Mouse (Mus musculus) layer of hippocampus, postnatal 36 days (tissue): ENCODE measurements around the gene Slco1a1. TPM values are rescaled to one million over a fixed set of nuclear protein-coding genes. Genes with fewer than 3 reads are reported as not detected.
"Not testable (repeated sequence)": the region's sequence is repeated elsewhere in the genome, so short reads cannot be mapped to it uniquely, and the experiment has no call there.

Source experiments
- DNase-seq, 2 experiments: peaks; one replicate each; pipeline ENCODE4 v3.0.0; 2022
- total RNA-seq, 2 experiments: library from RNA; stranded (reverse); gene quantifications; 2 replicates each; pipeline ENCODE4 v1.2.3; 2021

The Slco1a1 gene
- not detected for total RNA-seq

- DNase-seq, result no peak
Observed at GRCm38 (mm10) chr6:141946862-141947261, at the start of gene Slco1a1. TSS of gene Slco1a1 (minus strand) at chr6:141946962.

GRCm38 (mm10) chr6:141986772-141987171, 40.0 kb upstream of the Slco1a1 start:
- no peak for DNase-seq

- no peak for DNase-seq
Observed at GRCm38 (mm10) chr6:141984644-141985043, 37.9 kb upstream of the Slco1a1 start.

DNA sequence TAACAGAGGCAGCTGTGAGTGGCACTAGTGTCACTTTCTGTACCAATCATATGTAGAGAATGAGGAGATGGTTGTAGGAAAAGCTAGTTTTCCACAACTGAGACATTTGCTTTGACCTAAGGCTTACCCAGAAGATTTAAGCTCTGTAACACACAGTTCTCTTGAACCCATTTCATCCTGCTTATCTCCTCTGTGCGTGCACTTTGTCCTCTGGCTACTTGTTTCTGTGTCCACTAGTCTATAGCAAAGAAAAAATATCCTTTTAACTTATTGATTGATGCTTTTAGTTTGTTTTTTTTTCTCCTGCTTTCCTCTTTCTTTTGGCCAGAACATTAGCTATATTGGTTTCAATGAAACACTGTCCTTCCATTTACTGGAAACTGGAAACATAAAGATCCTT, 15.7 kb upstream of the Slco1a1 start:
- DNase-seq, result no peak

GRCm38 (mm10) chr6:141961861-141962260, 15.1 kb upstream of the Slco1a1 start:
- DNase-seq, result no peak

DNA sequence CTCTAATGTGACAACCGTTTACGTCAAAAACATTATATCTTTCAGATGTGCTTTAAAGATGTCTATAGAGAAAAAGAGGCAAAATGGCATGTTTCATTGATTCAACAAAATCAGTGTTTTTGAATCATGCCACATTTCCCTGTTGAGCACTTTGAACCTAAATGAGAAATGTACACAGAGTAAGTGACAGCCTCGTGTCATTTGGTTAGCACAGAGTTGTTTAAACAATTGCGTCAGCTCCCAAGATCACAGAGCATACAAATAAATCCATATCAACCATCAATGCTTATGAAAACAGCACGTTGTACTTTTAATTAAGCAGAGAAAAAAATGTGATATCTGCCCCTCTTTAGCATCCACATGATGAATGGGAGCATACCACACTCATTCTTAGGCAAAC, 13.7 kb upstream of the Slco1a1 start:
- DNase-seq, result no peak

DNA sequence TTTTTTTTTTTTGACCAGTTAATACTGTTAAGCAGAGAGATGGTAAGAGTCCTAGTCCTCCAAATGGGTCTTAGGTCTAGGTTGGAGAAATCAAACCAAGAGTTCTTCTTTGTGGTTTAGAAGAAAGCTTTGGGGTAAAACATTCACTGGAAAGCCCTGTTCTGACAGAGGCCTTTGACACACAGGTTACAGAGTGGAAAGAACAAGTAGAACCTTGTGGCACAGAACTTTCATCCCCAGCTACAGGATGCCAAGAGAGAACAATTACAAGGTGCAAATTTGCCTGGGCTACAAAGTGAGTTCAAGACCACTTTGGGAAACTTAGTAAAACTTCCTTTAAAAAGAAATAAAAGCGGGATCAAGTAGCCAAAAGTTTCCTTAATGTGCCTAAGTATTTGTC, 6.3 kb downstream of the Slco1a1 start:
- no peak for DNase-seq

DNA sequence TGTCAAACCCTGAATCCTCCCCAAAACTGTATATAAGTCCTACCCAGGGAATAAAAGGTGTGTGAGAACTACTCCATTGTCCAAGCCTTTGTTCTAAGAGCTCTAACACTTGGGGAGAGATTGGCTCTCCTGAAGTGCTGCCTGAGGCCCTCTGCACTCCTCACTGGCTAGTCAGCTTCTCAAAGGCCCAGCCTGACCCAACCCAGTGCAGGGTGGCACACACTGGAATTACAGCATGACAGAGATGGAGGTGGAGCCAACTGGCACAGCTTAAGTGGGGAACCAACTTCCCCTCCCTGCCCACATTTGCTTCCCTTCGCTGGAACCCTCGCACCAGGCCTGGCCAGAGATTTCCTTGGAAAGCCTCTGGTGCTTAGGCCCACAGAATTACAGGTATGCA, 48.6 kb downstream of the Slco1a1 start:
- DNase-seq, result no peak

GRCm38 (mm10) chr6:141889723-141890122, 57.0 kb downstream of the Slco1a1 start:
- DNase-seq, result no peak

GRCm38 (mm10) chr6:141888248-141888647, 58.5 kb downstream of the Slco1a1 start:
- no peak for DNase-seq

DNA sequence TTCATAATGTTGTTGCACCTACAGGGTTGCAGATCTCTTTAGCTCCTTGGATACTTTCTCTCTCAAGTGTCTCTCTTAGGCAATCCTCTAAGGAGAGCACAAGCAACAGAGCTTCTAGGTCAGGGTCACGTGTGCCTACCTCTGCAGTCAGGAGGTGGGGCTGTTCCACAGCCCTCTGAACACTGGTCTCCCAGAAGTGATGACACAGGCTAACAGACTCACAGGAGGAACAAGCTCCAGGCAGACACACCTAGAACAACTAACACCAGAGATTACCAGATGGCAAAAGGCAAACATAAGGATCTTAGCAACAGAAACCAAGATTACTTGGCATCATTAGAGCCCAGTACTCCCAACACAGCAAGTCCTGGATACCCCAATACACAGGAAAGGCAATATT, 64.2 kb downstream of the Slco1a1 start:
- no peak for DNase-seq

- DNase-seq, result not testable (repeated sequence)
Observed at GRCm38 (mm10) chr6:141875742-141876141, 71.0 kb downstream of the Slco1a1 start.

- no peak for DNase-seq
Observed at GRCm38 (mm10) chr6:141871711-141872110, 75.1 kb downstream of the Slco1a1 start.

- no peak for DNase-seq
Observed at GRCm38 (mm10) chr6:141868735-141869134, 78.0 kb downstream of the Slco1a1 start.

- DNase-seq, result no peak
Observed at GRCm38 (mm10) chr6:141866026-141866425, 80.7 kb downstream of the Slco1a1 start.

DNA sequence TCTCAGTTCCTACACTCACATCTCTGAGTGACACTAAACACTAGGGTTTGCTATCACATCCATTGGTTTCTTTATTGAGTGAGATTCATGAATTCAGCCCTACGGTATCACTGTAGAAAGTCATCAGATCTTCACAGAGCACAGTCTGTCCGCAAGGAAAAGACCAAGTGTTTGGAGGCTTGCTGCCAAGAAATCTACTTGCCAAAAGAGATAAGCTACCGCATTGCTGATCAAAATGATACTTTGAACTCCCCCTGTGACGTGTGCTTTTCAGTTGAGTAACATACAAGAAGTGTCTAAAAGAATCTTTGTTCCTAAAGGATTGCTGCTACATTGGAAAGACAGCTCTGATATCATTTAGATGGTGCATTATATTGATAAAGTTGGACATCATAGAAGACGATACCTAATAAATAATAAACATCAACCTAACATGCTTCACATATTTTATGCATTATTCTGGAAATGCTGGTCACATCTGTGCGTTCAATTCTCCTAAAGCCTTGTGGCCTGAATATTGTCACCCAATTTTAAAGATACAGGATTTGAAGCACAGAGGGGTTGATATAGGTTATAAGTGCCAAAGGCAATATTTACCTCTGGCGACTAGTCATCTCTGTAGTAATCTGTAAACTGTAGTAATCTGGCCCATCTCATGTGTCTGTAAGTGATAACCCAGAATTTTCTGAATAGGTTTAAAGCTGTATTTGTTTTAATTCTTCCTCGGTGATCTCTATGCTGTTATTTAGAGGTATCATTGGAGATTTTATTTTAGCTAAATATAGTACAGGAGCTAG, 88.8 kb downstream of the Slco1a1 start:
- no peak for DNase-seq

Other genes starting within 250 kb of the Slco1a1 start
- gene Gm5724, start 173.2 kb downstream of the Slco1a1 start, total RNA-seq, result not detected
- gene Slco1a4, start 90.8 kb downstream of the Slco1a1 start, total RNA-seq, result 10 to 100 TPM; 34.4 to 36.4 TPM
- gene Gm6614, start 64.5 kb upstream of the Slco1a1 start, total RNA-seq, result not detected